Mouse (Mus musculus): ENCODE results near the gene Ranbp3. TPM values are rescaled to one million over a fixed set of nuclear protein-coding genes. Genes with fewer than 3 reads are reported as not detected.
A peak's percentile ranks its signal among the peaks of the same experiment; 100 is the strongest.

Ranbp3 gene
- polyA plus RNA-seq, 1 experiment = 74.2 TPM

- WGBS = 88% methylated on average over 2 of the region's 2 CpGs
- no peak for DNase-seq
- Histone ChIP-seq H3K4me1 (ENCODE audit: control insufficient read depth, insufficient read depth, low read length) (no peaks in the 10 kb centered on the region), H3K4me3 (replicated peaks; ENCODE audit: extremely low read depth, low read depth, low read length) (no peak overlapping the region)
- TF ChIP-seq CTCF (IDR thresholded peaks at IDR 0.05; ENCODE audit: insufficient read depth, low read length) (no peak), POLR2A (IDR thresholded peaks at IDR 0.05; ENCODE audit: borderline replicate concordance, extremely low read depth, low read depth, low read length) (no peak)
Observed at GRCm38 (mm10) chr17:56688689-56689088, 15.6 kb downstream of the Ranbp3 start.

DNA sequence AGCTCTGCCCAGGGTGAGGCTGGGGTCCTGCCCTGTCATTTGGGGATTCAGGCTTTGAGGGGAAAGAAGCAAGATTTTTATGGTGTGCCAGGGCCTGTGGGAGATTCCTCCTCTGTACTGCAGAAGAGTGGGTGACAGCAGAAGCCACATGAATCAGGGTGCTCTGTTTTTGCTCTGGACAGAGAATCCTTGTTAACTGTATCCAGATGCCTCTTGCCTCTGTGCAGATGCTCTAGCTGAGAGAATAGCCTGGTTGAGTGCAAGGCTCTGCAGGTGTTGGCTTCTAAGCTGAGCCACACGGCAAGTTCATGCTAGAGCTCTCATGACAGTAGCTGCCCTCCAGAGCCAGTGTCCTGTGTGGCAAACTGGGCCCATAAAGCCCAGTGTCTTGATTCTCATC lies 20.3 kb downstream of the Ranbp3 start:
- no peak for DNase-seq
- 63% methylated on average over 1 of the region's 1 CpGs for WGBS
- no peak for TF ChIP-seq CTCF (IDR thresholded peaks at IDR 0.05; ENCODE audit: insufficient read depth, low read length)
- no peak for TF ChIP-seq POLR2A (IDR thresholded peaks at IDR 0.05; ENCODE audit: borderline replicate concordance, extremely low read depth, low read depth, low read length)

DNA sequence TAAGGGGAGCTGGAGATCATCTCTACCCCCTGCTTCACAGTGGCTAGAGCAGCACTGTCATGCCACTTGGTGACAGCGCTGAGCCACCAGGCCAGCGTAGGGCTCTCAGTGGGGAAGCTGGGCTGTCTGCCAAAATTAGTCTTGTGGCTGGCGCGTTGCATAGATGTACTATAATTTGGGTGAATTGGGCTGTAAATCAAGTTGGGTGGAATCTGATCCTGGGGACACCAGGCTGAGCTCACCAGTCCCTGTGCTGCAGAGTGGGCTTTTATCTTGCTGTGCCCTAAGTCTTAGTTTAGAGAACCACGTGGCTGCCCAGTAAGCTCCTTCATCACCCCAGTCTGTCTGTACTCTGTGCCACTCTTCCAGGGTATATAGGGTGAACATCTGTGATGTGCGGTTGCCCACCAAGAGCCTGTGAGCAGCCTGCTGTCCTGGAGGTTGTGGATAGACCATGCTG lies 20.8 kb downstream of the Ranbp3 start:
- Histone ChIP-seq H3K4me3 (replicated peaks; ENCODE audit: extremely low read depth, low read depth, low read length) (no peak overlapping the region), H3K4me1 (ENCODE audit: control insufficient read depth, insufficient read depth, low read length) (no peaks in the 10 kb centered on the region)
- TF ChIP-seq POLR2A (IDR thresholded peaks at IDR 0.05; ENCODE audit: borderline replicate concordance, extremely low read depth, low read depth, low read length) = no peak
- TF ChIP-seq CTCF (IDR thresholded peaks at IDR 0.05; ENCODE audit: insufficient read depth, low read length) = no peak
- WGBS = 36% methylated on average over 6 of the region's 6 CpGs
- DNase-seq = no peak

More for the DNA sequence above, 20.3 kb downstream of the Ranbp3 start:
- Histone ChIP-seq H3K4me3 (replicated peaks; ENCODE audit: extremely low read depth, low read depth, low read length) (no peak overlapping the region), H3K4me1 (ENCODE audit: control insufficient read depth, insufficient read depth, low read length) (no peaks in the 10 kb centered on the region)

DNA sequence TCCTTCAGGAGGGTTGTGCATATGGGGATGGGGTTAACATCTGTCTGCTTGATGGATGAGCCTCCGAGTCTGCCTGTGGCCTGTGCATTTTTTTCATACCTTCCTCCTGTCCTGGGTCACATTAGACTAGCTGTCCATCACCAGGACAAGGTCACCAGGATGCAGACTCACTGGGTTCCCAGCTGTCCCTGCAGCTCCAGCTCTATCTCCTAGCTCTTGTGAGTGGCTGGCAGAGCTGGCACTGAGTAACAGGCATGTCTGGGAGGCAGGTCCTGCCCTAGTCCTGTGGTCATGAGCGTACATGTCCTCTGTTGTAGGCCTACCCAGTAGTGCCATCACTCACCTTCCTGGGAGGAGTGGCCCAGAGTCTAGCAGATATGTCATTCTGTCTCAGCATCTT lies 27.4 kb downstream of the Ranbp3 start:
- no peak for DNase-seq
- WGBS = 71% methylated on average over 2 of the region's 2 CpGs

GRCm38 (mm10) chr17:56703038-56703437 lies 29.9 kb downstream of the Ranbp3 start:
- Histone ChIP-seq H3K4me3 (replicated peaks; ENCODE audit: extremely low read depth, low read depth, low read length) (no peak overlapping the region), H3K4me1 (ENCODE audit: control insufficient read depth, insufficient read depth, low read length) (no peaks in the 10 kb centered on the region)
- no peak for DNase-seq
- 87% methylated on average over 4 of the region's 4 CpGs for WGBS
- no peak for TF ChIP-seq POLR2A (IDR thresholded peaks at IDR 0.05; ENCODE audit: borderline replicate concordance, extremely low read depth, low read depth, low read length)
- no peak for TF ChIP-seq CTCF (IDR thresholded peaks at IDR 0.05; ENCODE audit: insufficient read depth, low read length)

More for the DNA sequence above, 27.4 kb downstream of the Ranbp3 start:
- TF ChIP-seq CTCF (IDR thresholded peaks at IDR 0.05; ENCODE audit: insufficient read depth, low read length) = no peak
- TF ChIP-seq POLR2A (IDR thresholded peaks at IDR 0.05; ENCODE audit: borderline replicate concordance, extremely low read depth, low read depth, low read length) = no peak
- no peak overlapping the region for H3K4me3 ChIP-seq (replicated peaks; ENCODE audit: extremely low read depth, low read depth, low read length)
- no peaks in the 10 kb centered on the region for H3K4me1 ChIP-seq (ENCODE audit: control insufficient read depth, insufficient read depth, low read length)

- Histone ChIP-seq H3K4me3 (replicated peaks; ENCODE audit: extremely low read depth, low read depth, low read length) (no peak overlapping the region), H3K4me1 (ENCODE audit: control insufficient read depth, insufficient read depth, low read length) (no peaks in the 10 kb centered on the region)
- TF ChIP-seq POLR2A (IDR thresholded peaks at IDR 0.05; ENCODE audit: borderline replicate concordance, extremely low read depth, low read depth, low read length) = no peak
- TF ChIP-seq CTCF (IDR thresholded peaks at IDR 0.05; ENCODE audit: insufficient read depth, low read length) = no peak
- no peak for DNase-seq
- WGBS = 93% methylated on average over 1 of the region's 1 CpGs
Observed at GRCm38 (mm10) chr17:56706515-56706914, 33.4 kb downstream of the Ranbp3 start.

DNA sequence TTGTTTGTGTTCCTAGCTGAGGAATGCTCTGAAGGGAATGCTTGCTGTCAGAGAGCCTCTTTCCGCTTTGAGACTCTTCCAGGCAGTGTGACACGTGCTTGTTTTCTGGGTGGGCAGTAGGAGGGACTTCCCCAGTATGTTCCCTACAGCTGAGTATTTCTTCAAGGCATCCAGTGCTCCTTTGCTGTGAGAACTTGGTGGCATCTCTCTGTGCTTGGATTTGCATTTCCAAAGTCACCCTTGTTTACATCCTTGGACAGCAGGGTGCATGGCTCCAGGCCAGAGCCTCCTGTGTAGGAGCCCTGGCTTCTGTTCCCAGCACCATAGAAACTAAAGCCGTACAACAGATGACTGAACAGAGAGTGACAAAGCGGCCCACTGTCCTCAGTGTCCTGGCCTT lies 35.6 kb downstream of the Ranbp3 start:
- no peak for DNase-seq
- no peak overlapping the region for H3K4me3 ChIP-seq (replicated peaks; ENCODE audit: extremely low read depth, low read depth, low read length)
- TF ChIP-seq CTCF (IDR thresholded peaks at IDR 0.05; ENCODE audit: insufficient read depth, low read length) (no peak), POLR2A (IDR thresholded peaks at IDR 0.05; ENCODE audit: borderline replicate concordance, extremely low read depth, low read depth, low read length) (no peak)
- H3K4me1 ChIP-seq (ENCODE audit: control insufficient read depth, insufficient read depth, low read length) = no peaks in the 10 kb centered on the region
- WGBS = 71% methylated on average over 4 of the region's 4 CpGs

DNA sequence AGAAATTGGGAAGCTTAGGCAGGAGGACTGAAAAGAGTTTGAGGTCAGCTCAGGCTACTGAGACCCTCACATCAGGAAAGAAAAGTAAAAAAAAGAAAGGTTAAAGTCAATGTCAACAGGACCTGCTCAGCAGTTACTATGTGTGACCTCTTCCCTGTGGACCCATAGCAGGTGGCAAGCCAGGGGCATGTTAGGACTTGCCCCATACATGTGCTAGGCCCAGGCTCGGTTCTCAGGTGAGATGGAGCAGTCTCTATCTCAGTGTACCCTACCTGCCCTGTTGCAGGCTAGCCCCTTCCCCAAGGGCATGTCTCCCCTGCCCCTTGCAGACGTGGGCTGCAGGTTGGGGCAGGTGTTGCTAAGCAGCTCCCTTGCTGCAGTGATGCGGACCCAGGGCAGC lies 36.6 kb downstream of the Ranbp3 start:
- TF ChIP-seq CTCF (IDR thresholded peaks at IDR 0.05; ENCODE audit: insufficient read depth, low read length) (no peak), POLR2A (IDR thresholded peaks at IDR 0.05; ENCODE audit: borderline replicate concordance, extremely low read depth, low read depth, low read length) (no peak)
- DNase-seq = no peak
- Histone ChIP-seq H3K4me3 (replicated peaks; ENCODE audit: extremely low read depth, low read depth, low read length) (no peak overlapping the region), H3K4me1 (ENCODE audit: control insufficient read depth, insufficient read depth, low read length) (no peaks in the 10 kb centered on the region)
- 91% methylated on average over 3 of the region's 3 CpGs for WGBS

GRCm38 (mm10) chr17:56715360-56715759 lies 42.3 kb downstream of the Ranbp3 start:
- no peak for DNase-seq
- Histone ChIP-seq H3K4me1 (ENCODE audit: control insufficient read depth, insufficient read depth, low read length) (peaks cover 2% of the 10 kb centered on the region; the same call in 1 of the 2 replicates), H3K4me3 (replicated peaks; ENCODE audit: extremely low read depth, low read depth, low read length) (no peak overlapping the region)
- WGBS = 66% methylated on average over 11 of the region's 11 CpGs
- TF ChIP-seq POLR2A (IDR thresholded peaks at IDR 0.05; ENCODE audit: borderline replicate concordance, extremely low read depth, low read depth, low read length) = no peak
- TF ChIP-seq CTCF (IDR thresholded peaks at IDR 0.05; ENCODE audit: insufficient read depth, low read length) = no peak

DNA sequence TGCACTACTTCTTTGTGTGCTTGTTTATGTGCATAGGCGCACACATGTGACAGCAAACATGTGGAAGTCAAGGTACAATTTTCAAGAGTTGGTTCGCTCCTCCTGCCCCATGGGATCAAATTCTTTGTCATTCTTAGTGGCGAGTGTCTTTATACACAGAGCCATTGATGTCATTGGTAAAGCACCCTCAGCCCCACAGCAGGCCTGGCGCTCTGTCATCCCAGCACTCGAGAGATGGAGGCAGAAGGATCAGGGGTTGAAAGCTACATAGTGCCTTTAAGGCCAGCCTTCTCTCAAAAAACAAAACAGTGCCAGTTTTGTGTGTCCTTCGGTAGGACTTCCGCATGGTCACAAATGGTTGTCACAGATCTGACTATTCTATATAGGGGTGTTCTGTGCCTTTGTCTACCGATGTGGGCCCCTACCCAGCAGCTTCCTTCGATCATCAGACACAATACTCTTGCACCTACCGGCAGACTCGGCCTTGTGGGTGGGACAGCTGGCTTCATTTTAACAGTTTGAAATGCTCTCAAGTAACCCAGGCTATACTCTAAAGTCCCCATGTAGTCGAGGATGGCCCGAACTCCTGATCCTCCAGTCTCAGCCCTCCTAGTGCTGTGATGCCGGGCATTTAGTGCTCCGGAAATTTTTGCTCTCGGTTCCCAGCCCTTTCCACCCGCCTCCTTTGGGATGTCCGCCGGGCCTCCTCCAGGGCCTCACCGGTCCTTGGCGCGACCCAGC lies 43.0 kb downstream of the Ranbp3 start:
- TF ChIP-seq CTCF (IDR thresholded peaks at IDR 0.05; ENCODE audit: insufficient read depth, low read length) = no peak
- no peak for TF ChIP-seq POLR2A (IDR thresholded peaks at IDR 0.05; ENCODE audit: borderline replicate concordance, extremely low read depth, low read depth, low read length)
- H3K4me1 ChIP-seq (ENCODE audit: control insufficient read depth, insufficient read depth, low read length) = peaks cover 2% of the 10 kb centered on the region; the same call in 1 of the 2 replicates
- WGBS = 23% methylated on average over 22 of the region's 22 CpGs
- DNase-seq = no peak
- peak overlapping the region; percentile 67 for H3K4me3 ChIP-seq (replicated peaks; ENCODE audit: extremely low read depth, low read depth, low read length)
